Mouse (Mus musculus): ENCODE measurements around the gene Olfml1.

Olfml1 gene

GRCm38 (mm10) chr7:107567261-107567671, at the start of gene Olfml1:
TSS of gene Olfml1 (plus strand) at chr7:107567446.
- peak; percentile 96 for DNase-seq

- no peak for DNase-seq
These were observed 47.8 kb upstream of the Olfml1 start for GRCm38 (mm10) chr7:107519256-107520025.

DNA sequence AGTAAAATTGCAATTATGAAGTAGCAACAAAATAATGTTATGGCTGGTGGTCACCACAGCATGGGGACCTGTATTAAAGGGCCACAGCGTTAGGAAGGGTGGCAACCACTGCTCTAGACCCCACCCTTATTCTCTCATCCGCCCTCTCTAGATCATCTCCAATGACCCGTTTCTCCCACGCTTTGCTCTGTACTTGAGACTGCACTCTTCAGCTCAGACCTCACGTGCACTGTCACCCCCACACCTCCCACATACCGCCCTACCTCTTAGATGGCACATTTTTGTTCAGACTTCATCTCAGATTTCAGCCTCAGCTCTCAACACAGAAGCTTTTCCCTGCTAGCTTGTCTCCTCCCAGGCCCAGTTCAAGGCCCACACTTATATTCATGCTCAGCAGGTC, 45.8 kb upstream of the Olfml1 start:
- no peak for DNase-seq

DNA sequence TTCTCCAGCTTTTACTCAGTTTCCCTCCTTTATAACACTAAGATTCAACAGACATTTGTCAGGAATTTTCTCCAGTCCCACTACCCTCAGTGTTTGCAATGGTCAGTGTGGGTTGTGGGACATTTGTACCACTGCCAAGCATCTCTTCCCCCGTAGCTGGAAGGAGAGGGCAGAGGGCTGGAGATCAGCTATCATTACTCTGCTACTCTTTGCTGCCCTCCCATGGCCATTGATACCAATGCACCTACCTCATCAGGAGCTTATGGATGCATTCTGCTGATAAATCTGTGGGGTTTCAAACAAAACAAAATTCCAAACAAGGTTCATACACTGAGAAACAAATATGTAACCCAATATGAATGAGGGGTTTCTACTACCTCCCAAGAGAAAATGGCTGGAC, 40.9 kb upstream of the Olfml1 start:
- no peak for DNase-seq

DNA sequence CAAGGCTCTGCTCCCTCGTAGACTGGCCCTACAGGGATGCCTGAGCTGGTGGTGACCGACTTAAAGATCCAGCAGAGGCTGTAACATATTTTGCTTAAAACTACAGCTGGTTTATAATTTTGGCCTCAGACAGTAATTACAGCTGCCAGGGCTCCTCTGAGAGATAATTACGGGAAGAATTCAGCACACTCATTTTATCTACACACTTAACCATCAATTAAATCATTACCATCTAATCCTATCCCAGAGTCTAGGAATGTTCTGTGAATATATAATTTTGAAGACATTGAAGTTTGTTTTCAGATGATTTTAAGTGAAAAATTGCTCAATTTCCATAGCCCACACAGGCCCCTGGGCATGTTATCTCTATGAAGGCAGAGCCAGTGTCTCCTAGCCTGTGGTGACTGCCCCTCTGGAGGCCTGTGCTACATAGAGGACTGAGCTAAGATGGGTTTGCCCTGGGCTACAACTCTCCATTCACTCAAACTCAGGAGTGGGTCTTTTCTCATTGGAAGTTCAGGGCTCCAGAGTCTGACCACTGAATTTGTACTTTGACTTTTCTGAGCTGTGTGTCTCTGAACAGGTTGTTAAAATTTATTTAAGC, 39.0 kb upstream of the Olfml1 start:
- DNase-seq = no peak

- DNase-seq = no peak
These were observed 37.9 kb upstream of the Olfml1 start for GRCm38 (mm10) chr7:107529364-107529763.

- no peak for DNase-seq
These were observed 31.9 kb upstream of the Olfml1 start for GRCm38 (mm10) chr7:107535311-107535710.

DNA sequence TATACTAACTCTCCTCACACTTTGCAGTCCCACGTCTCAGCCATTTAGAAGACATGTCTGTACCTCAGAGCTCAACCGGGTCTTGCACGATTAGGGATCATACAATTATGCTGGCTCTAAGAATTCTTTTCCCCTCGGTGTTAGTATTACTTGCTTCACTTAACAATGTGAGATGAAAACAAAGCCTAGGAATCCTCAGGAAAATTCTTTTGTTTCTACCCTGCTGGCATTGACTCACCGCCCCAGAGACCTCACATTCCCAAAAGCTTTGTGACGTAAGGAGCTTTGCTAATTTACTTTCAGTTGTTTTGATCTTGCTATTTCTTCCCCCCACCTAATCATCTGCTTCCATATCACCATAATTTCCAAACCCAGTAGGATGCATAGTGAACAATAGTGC, 30.7 kb upstream of the Olfml1 start:
- no peak for DNase-seq

DNA sequence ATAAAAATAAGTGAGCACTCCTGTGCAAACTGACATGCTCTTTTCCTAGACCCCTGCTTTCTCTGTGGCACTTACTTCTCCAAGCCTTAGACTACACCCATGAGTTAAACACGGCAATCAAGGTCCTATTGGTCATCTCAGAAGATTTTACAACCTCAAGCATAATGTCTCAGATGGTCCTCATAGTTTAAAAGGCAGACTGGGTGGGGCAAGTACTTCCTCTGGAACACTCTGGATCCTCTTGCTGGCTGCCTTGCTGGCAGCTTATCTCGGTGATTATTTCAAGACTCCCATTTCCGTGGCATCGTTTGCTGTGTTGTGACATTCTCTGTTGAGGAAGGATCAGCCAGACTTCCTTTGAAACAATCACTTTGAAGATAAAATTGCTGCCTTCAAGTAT, 27.2 kb upstream of the Olfml1 start:
- peak; percentile 40 for DNase-seq

DNA sequence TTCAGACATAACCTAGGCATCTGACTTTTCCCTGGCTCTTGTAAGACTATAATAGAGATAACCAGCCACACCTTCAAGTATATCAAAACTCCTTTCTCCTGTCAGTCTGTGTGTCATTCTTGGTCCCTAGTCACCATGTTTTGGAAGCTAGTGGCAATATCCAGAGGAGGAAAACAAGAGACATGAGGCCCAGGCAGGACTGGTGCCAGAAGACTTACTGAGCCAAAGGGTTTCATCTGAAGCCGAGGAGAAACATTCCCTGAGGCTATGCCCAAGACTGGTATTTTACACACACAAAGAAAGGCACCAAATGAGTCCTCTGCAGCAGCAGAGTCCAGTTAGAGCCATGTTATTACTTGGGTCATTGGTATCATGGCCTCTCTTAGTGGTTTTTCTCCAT, 22.2 kb upstream of the Olfml1 start:
- DNase-seq = peak; percentile 66

DNA sequence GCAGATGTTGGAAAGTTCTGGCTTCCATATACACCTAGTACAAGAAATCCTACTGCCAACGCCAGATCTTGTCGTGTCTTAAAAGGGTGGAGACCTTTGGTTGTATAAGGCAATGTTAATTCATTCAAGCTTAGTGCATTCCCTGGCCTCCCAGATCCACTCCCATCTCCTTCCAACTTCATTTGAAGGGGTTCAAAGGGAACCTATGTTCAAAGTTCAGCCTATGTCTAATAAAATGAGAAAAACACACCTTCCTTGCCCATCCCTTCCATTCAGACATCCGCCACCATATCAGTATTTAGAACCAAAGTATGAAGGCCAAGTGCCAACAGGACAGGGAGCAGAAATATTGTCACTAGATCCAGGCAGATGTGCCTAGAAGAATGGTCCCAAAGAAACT, 19.4 kb upstream of the Olfml1 start:
- peak; percentile 10 for DNase-seq

DNA sequence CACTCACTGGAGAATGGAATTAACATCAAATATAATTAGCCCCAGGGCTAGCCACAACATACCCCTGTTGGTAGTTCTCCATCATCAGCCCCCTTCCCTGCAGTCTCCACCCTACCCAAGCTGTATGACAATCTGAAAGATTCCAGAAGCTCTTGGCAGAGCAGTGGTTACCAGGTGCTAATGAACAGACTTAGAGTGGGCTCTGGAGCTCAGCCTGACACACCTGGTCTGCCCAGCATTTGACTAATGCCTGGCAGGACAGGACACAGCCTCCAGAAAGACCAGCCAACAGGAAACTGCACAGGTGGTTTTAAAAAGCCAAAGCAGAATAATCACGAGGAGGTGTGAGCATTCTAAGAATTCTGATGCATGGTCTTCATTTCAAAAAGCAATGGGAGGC, 13.8 kb upstream of the Olfml1 start:
- DNase-seq = peak; percentile 63

GRCm38 (mm10) chr7:107555906-107556305, 11.3 kb upstream of the Olfml1 start:
- DNase-seq = peak; percentile 55

DNA sequence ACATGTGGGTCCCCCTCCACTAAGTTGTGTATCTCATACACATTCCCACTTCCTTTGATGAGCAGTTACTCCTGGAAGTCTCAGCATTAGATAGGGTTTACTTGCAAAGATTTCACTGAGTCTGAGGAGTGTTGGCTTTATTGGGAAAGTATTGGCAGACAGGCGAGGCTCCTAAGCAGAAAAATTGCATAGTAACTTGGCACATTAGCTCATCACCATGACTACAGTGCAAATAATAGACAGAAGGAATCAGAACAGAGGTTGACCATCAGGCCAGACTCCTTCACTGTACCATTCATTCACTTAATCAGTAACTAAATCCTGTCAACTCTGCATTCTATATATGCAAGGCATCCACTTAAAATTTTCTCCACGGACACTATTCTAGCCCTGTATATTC, 6.6 kb upstream of the Olfml1 start:
- peak; percentile 31 for DNase-seq

DNA sequence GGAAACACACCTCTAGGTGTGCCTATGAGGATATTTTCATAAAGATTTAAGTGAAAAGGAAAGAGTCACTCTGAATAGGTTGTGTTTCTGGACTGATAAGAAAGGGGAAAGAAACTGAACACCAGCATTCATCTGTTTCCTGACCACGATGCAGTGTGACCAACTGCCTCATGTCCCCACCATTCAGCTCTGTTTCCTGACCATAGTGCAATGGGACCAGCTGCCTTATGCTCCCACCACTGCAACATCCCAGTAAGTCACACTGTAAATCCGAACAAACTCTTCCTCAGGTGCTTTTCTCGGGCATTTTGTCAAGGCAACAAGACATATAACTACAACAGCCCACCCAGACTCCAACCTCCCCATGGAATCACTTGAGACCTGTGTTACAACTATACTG, 5.7 kb upstream of the Olfml1 start:
- DNase-seq = peak; percentile 68

GRCm38 (mm10) chr7:107563727-107564126, 3.5 kb upstream of the Olfml1 start:
- peak; percentile 17 for DNase-seq

DNA sequence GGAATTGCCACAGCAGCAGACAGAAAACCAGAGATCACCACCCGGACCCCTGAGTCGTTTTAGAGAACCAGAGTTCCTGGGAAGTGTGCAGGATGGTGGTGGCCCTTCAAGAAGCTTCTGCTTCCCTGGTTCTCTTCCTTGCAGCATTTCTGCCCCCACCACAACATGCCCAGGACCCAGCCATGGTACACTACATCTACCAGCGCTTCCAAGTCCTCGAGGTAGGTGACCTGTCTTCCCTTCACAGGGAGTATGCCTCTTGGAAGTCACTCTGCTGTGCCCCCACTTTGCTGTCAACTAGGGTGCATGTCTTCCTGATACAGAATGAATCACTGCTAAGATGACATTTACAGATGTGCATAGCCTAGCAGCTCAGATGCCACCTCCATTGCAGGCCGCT, 428 bp downstream of the Olfml1 start:
- no peak for DNase-seq

GRCm38 (mm10) chr7:107568971-107569370, 1.7 kb downstream of the Olfml1 start:
- DNase-seq = peak; percentile 85

- DNase-seq = peak; percentile 61
These were observed 6.6 kb downstream of the Olfml1 start for GRCm38 (mm10) chr7:107573856-107574255.

- peak; percentile 84 for DNase-seq
These were observed 7.0 kb downstream of the Olfml1 start for GRCm38 (mm10) chr7:107574276-107574675.

DNA sequence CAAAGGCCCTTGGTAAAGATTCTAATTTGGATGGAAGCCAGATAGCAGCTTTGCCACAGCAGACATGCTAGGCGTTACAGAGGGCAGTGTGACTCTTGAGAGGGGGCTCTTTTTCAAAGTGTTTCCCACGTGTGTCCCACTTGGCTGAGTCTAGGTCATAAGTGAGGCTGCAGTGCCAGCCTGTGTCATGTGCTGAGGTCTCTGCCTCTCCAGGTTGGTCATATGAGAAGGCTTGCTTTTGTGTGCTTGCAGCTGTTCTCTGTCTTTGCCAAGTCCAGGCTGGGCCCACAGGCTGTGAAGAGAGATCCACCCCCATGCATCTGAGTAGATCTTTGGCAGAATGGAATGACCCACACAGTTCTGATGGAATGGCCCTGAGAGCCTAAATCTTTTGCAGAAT, 25.4 kb downstream of the Olfml1 start:
- DNase-seq = peak; percentile 96

DNA sequence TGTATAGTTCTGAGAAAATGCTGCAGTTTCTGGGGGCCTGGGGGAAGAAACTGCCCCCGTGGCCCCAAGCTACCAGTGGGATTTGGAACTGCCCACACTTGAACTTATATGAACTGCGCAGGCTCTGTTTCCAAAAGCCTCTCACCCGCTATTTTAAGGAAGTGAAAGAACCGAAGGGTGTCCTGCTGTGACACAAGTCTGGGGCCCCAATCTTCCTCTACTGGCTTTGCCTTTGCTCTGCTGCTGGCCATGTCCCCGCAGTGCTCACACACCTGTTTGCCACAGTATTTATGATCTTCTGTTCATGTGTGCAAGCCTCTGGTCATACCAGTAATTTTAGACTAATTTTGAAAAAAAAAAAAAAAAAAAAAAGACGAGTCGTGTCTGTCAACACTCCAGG, 26.7 kb downstream of the Olfml1 start:
- DNase-seq = peak; percentile 96

DNA sequence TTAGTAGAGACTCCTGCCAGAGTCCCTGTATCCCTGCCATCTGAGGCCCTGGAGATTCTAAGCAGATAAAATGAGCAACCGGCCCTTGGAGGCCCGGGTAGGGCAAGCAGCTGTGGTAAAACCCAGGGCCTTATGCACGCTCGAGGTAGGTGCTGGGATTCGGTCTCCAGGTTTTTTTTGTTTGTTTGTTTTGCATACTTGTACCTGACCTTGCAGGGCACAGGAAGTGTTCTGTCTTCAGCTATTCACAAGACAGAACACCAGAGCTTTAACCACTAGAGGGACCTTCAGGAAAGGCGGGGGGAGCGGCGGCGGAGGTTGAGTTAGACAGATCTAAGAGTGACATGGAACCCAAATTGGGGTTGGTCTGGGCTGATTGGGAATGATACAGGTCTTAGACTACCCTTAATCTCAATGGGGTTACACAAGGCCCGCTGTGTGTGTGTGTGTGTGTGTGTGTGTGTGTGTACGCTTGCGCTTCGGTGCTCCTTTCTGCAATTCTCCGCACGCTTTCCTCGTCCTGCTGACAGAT, 27.1 kb downstream of the Olfml1 start:
- peak; percentile 94 for DNase-seq

DNA sequence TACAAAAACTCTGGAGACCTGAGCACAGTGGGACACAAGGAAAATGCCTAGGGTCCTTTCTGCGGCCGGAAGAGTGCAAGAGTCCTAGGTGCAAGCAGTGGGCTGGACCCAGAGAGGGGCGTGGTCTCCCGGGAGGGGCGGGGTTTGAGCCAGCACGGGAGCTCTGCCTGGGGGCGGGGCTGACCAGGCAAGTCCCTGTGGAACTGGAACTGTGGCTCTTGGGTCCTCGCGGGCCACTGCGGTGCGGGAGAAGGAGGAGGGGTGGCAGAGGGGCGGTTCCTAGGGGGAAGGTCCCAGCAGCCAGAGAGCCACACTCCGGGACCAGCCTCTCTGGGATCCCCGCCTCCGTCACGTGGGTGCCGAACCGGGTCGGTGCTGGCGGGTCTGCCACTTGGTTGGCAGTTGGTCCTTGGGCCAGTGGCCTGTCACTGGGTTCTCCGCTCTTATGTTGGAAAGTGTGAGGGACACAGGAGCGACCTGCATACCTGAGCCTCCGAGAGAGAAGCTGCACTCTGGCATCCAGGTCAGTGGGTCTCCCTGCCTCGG, 27.7 kb downstream of the Olfml1 start, which contains the start of gene Ppfibp2:
Ppfibp2 (plus strand) TSS at position 351 of the 546 bp plus-strand sequence.
- peak; percentile 99 for DNase-seq
